ENCODE assay signal across 29 mouse cellular contexts in genomic region chr11:37904991-37905390, GRCm38 (mm10).
DNase-seq lines count a peak whose midpoint lies in the region; ATAC-seq and TF ChIP-seq lines count a peak whose summit lies in the region.
"Had no signal": no experiment of that assay in that cellular context is flagged by ENCODE, and none has a peak within 500 bp of the region (broad histone marks: within the 10 kb centered on the region; RNA-seq: fewer than 3 reads in every experiment).

No protein-coding gene starts in this region.

- no peak overlapping the region for H3K27ac ChIP-seq in forebrain, postnatal 0 days (ENCODE audit: low read depth, low read length)
- no peak overlapping the region for H3K27ac ChIP-seq in forebrain, embryonic 11.5 days (ENCODE audit: low read depth, low read length)
- no peak overlapping the region for H3K27ac ChIP-seq in midbrain, postnatal 0 days (ENCODE audit: low read depth, low read length)
- H3K27ac ChIP-seq in midbrain, embryonic 15.5 days = no peak overlapping the region
- H3K27ac ChIP-seq: gastrocnemius, adult 2 months; heart, adult 2 months; hindbrain, embryonic 14.5 days; limb, embryonic 10.5 days; limb, embryonic 15.5 days; liver, embryonic 13.5 days; macrophage; midbrain, embryonic 13.5 days; neural tube, embryonic 15.5 days had no signal

- no peaks in the 10 kb centered on the region for H3K4me1 ChIP-seq in forebrain, postnatal 0 days (ENCODE audit: insufficient read depth)
- no peaks in the 10 kb centered on the region for H3K4me1 ChIP-seq in forebrain, embryonic 11.5 days (replicated peaks; ENCODE audit: control insufficient read depth, insufficient read depth, low read length)
- H3K4me1 ChIP-seq in midbrain, postnatal 0 days (ENCODE audit: insufficient read depth, low read length) = no peaks in the 10 kb centered on the region
- H3K4me1 ChIP-seq in midbrain, embryonic 15.5 days = no peaks in the 10 kb centered on the region
- H3K4me1 ChIP-seq: heart, embryonic 12.5 days; limb, embryonic 10.5 days; limb, embryonic 15.5 days; liver, embryonic 13.5 days; midbrain, embryonic 13.5 days; neural tube, embryonic 15.5 days had no signal

- H3K9ac ChIP-seq in forebrain, postnatal 0 days = no peak overlapping the region
- no peak overlapping the region for H3K9ac ChIP-seq in forebrain, embryonic 11.5 days (ENCODE audit: low read length)
- no peak overlapping the region for H3K9ac ChIP-seq in midbrain, postnatal 0 days (replicated peaks; ENCODE audit: low read length, poor library complexity, severe bottlenecking)
- no peak overlapping the region for H3K9ac ChIP-seq in midbrain, embryonic 15.5 days
- H3K9ac ChIP-seq: heart, embryonic 12.5 days; hindbrain, embryonic 14.5 days; limb, embryonic 15.5 days; liver, embryonic 13.5 days; midbrain, embryonic 13.5 days; neural tube, embryonic 15.5 days had no signal

- H3K36me3 ChIP-seq in forebrain, postnatal 0 days (ENCODE audit: insufficient read depth) = no peaks in the 10 kb centered on the region
- no peaks in the 10 kb centered on the region for H3K36me3 ChIP-seq in forebrain, embryonic 11.5 days (ENCODE audit: control insufficient read depth, insufficient read depth, low read length)
- H3K36me3 ChIP-seq in midbrain, postnatal 0 days (ENCODE audit: insufficient read depth, low read length) = no peaks in the 10 kb centered on the region
- no peaks in the 10 kb centered on the region for H3K36me3 ChIP-seq in midbrain, embryonic 15.5 days (replicated peaks)
- H3K36me3 ChIP-seq: heart, embryonic 12.5 days; limb, embryonic 10.5 days; limb, embryonic 15.5 days; liver, embryonic 13.5 days; midbrain, embryonic 13.5 days; neural tube, embryonic 15.5 days had no signal

- no peak for ATAC-seq in forebrain, postnatal 0 days
- ATAC-seq in forebrain, embryonic 11.5 days (replicated peaks; ENCODE audit: low FRiP score) = no peak
- no peak for ATAC-seq in midbrain, postnatal 0 days (ENCODE audit: low FRiP score)
- no peak for ATAC-seq in midbrain, embryonic 15.5 days (replicated peaks)
- ATAC-seq: CD4-positive, CD25-positive, alpha-beta regulatory T cell, adult 4 months; inflammation-experienced regulatory T-cells, adult 6 months; midbrain, embryonic 13.5 days had no signal

- no peak overlapping the region for H3K4me2 ChIP-seq in forebrain, postnatal 0 days (ENCODE audit: low read depth)
- no peak overlapping the region for H3K4me2 ChIP-seq in forebrain, embryonic 11.5 days (ENCODE audit: low read depth, low read length, severe bottlenecking)
- H3K4me2 ChIP-seq in midbrain, postnatal 0 days (ENCODE audit: low read depth, low read length, poor library complexity, severe bottlenecking) = no peak overlapping the region
- no peak overlapping the region for H3K4me2 ChIP-seq in midbrain, embryonic 15.5 days
- H3K4me2 ChIP-seq: heart, embryonic 12.5 days; hindbrain, embryonic 14.5 days; limb, embryonic 15.5 days; liver, embryonic 13.5 days; midbrain, embryonic 13.5 days; neural tube, embryonic 15.5 days had no signal

- 45% methylated on average over 2 of the region's 2 CpGs for WGBS in forebrain, postnatal 0 days
- 88% methylated on average over 2 of the region's 2 CpGs for WGBS in forebrain, embryonic 11.5 days
- WGBS in midbrain, postnatal 0 days = 81% methylated on average over 2 of the region's 2 CpGs
- 83% methylated on average over 2 of the region's 2 CpGs for WGBS in midbrain, embryonic 15.5 days

- H3K27me3 ChIP-seq in forebrain, postnatal 0 days (ENCODE audit: insufficient read depth, low read length) = no peaks in the 10 kb centered on the region
- no peaks in the 10 kb centered on the region for H3K27me3 ChIP-seq in forebrain, embryonic 11.5 days (ENCODE audit: control insufficient read depth, insufficient read depth, low read length)
- no peaks in the 10 kb centered on the region for H3K27me3 ChIP-seq in midbrain, postnatal 0 days (ENCODE audit: insufficient read depth, low read length)
- no peaks in the 10 kb centered on the region for H3K27me3 ChIP-seq in midbrain, embryonic 15.5 days (replicated peaks)
- H3K27me3 ChIP-seq: heart, embryonic 12.5 days; limb, embryonic 15.5 days; liver, embryonic 13.5 days; midbrain, embryonic 13.5 days; neural tube, embryonic 15.5 days had no signal

- no peak for TF ChIP-seq CTCF in forebrain, postnatal 0 days (IDR thresholded peaks at IDR 0.05; ENCODE audit: low read depth)
- no peak for TF ChIP-seq CTCF in midbrain, postnatal 0 days (IDR thresholded peaks at IDR 0.05)

- no peak overlapping the region for H3K4me3 ChIP-seq in forebrain, postnatal 0 days (ENCODE audit: low read depth, low read length)
- H3K4me3 ChIP-seq in forebrain, embryonic 11.5 days (ENCODE audit: low read depth, low read length) = no peak overlapping the region
- H3K4me3 ChIP-seq in midbrain, postnatal 0 days (ENCODE audit: low read depth, low read length) = no peak overlapping the region
- H3K4me3 ChIP-seq in midbrain, embryonic 15.5 days = no peak overlapping the region
- H3K4me3 ChIP-seq: gastrocnemius, adult 2 months; heart, adult 2 months; heart, embryonic 12.5 days; limb, embryonic 10.5 days; limb, embryonic 15.5 days; liver, embryonic 13.5 days; midbrain, embryonic 13.5 days; neural tube, embryonic 15.5 days had no signal

- peak; percentile 62 to 75 for DNase-seq in cerebellum, postnatal 14 days
- no peak for DNase-seq in cerebellum, adult 9-10 months
- peak; percentile 10 for DNase-seq in forebrain, postnatal 0 days
- no peak for DNase-seq in forebrain, embryonic 11.5 days (ENCODE audit: low spot score)
- peak; percentile 30 for DNase-seq in midbrain, postnatal 0 days (ENCODE audit: low spot score)
- no peak for DNase-seq in gastrocnemius, postnatal 10 days
- DNase-seq: adrenal gland, postnatal 14 days; cerebellum, adult 8-10 months; gastrocnemius, adult 2 months; heart, adult 2 months; heart, postnatal 4 days; kidney, adult 11 months; kidney, postnatal 14 days; liver, embryonic 13.5 days; lung, adult 2 months; lung, postnatal 10 days; retina, postnatal 1 day; right cerebral cortex, postnatal 14 days; thymus, postnatal 4 days had no signal

- H3K9me3 ChIP-seq in forebrain, postnatal 0 days (ENCODE audit: low read length) = no peaks in the 10 kb centered on the region
- H3K9me3 ChIP-seq in forebrain, embryonic 11.5 days (ENCODE audit: control insufficient read depth, low read length) = no peaks in the 10 kb centered on the region
- no peaks in the 10 kb centered on the region for H3K9me3 ChIP-seq in midbrain, postnatal 0 days (ENCODE audit: low read length)
- no peaks in the 10 kb centered on the region for H3K9me3 ChIP-seq in midbrain, embryonic 15.5 days
- H3K9me3 ChIP-seq: heart, embryonic 12.5 days; limb, embryonic 10.5 days; limb, embryonic 15.5 days; liver, embryonic 13.5 days; midbrain, embryonic 13.5 days; neural tube, embryonic 15.5 days had no signal

Comparison
In these comparisons a context has a peak if more than half of its experiments do, and no peak if none do; other contexts are left out.
1. DNase-seq: peak in cerebellum, postnatal 14 days (2 of 2), forebrain, postnatal 0 days (single experiment) and midbrain, postnatal 0 days (single experiment); none in cerebellum, adult 9-10 months (single experiment), forebrain, embryonic 11.5 days (single experiment) and gastrocnemius, postnatal 10 days (single experiment).